10 mouse cellular contexts compared by ENCODE assay signal in the genomic region with DNA sequence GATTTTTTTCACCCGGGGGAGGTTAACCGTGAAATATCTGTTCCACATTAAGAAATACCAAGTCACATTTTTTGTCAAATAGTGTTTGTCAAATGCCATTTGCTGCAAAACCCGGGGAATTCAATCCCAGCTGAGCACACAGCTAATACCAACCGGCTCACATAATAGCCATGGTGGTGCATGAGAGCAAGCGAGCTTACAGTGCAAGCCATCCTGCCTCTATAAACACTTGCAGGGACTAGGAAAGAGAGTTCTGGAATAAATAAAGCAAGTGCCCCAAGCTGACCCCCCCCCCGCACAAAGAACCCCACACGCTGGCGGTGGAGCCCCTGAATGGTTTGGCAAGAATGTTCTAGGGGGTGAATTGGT. TPM values are rescaled to one million over a fixed set of nuclear protein-coding genes. Genes with fewer than 3 reads are reported as not detected.
A peak's percentile ranks its signal among the peaks of the same experiment; 100 is the strongest.
DNase-seq lines count a peak whose midpoint lies in the region; ATAC-seq and TF ChIP-seq lines count a peak whose summit lies in the region.
"Had no signal": no experiment of that assay in that cellular context is flagged by ENCODE, and none has a peak within 500 bp of the region (broad histone marks: within the 10 kb centered on the region; RNA-seq: fewer than 3 reads in every experiment).

No protein-coding gene starts in this region.

- H3K4me1 ChIP-seq in heart, embryonic 10.5 days, result peaks cover 89% of the 10 kb centered on the region
- H3K4me1 ChIP-seq in lung, postnatal 0 days (ENCODE audit: insufficient read depth, low read depth, low read length), result 0 out of 2 replicates have a peak, but pooled peaks cover 3% of the 10 kb centered on the region
- H3K4me1 ChIP-seq in limb, embryonic 14.5 days (ENCODE audit: control insufficient read depth, insufficient read depth, low read length), result peaks cover 83% of the 10 kb centered on the region
- H3K4me1 ChIP-seq in stomach, embryonic 16.5 days (ENCODE audit: control insufficient read depth, insufficient read depth, low read length), result peaks cover 51% of the 10 kb centered on the region

- H3K9ac ChIP-seq in lung, postnatal 0 days (replicated peaks; ENCODE audit: low read depth), result no peak overlapping the region
- H3K9ac ChIP-seq in limb, embryonic 14.5 days (ENCODE audit: low read depth, low read length, severe bottlenecking), result peak overlapping the region; percentile 41; the same call in 1 of the 2 replicates
- 0 out of 2 replicates have a peak overlapping the region, but pooled peaks have one; percentile 30 for H3K9ac ChIP-seq in stomach, embryonic 16.5 days (ENCODE audit: low read length)

- no peak for TF ChIP-seq EP300 in lung, postnatal 0 days (IDR thresholded peaks at IDR 0.05)

- no peaks in the 10 kb centered on the region for H3K9me3 ChIP-seq in heart, embryonic 10.5 days
- H3K9me3 ChIP-seq in lung, postnatal 0 days (ENCODE audit: low read length), result no peaks in the 10 kb centered on the region
- no peaks in the 10 kb centered on the region for H3K9me3 ChIP-seq in limb, embryonic 14.5 days (ENCODE audit: control insufficient read depth, low read length)
- no peaks in the 10 kb centered on the region for H3K9me3 ChIP-seq in stomach, embryonic 16.5 days (replicated peaks; ENCODE audit: control insufficient read depth, low read length)

- DNase-seq in heart, embryonic 10.5 days (ENCODE audit: low spot score), result no peak
- no peak for DNase-seq in heart, adult 18-20 months
- DNase-seq in lung, postnatal 0 days (ENCODE audit: low spot score), result no peak
- no peak for DNase-seq in lung, postnatal 10 days
- DNase-seq in limb, embryonic 14.5 days (ENCODE audit: low spot score), result no peak
- no peak for DNase-seq in frontal cortex, adult 2 months (ENCODE audit: extremely low spot score in 1 of 2, low spot score in 1 of 2)
- no peak for DNase-seq in adrenal gland, postnatal 25 days

- WGBS in heart, embryonic 10.5 days, result 11% methylated on average over 8 of the region's 8 CpGs
- 10% methylated on average over 8 of the region's 8 CpGs for WGBS in lung, postnatal 0 days
- WGBS in limb, embryonic 14.5 days, result 4% methylated on average over 8 of the region's 8 CpGs
- WGBS in stomach, embryonic 16.5 days, result 10% methylated on average over 8 of the region's 8 CpGs

- peak overlapping the region; percentile 72 for H3K4me3 ChIP-seq in heart, embryonic 10.5 days
- no peak overlapping the region for H3K4me3 ChIP-seq in lung, postnatal 0 days (ENCODE audit: low read depth, low read length)
- peak overlapping the region; percentile 24 for H3K4me3 ChIP-seq in limb, embryonic 14.5 days (replicated peaks; ENCODE audit: low read length)
- peak overlapping the region; percentile 5; the same call in 1 of the 2 replicates for H3K4me3 ChIP-seq in stomach, embryonic 16.5 days (replicated peaks; ENCODE audit: low read length)

- peaks cover 10% of the 10 kb centered on the region; the same call in 1 of the 2 replicates for H3K36me3 ChIP-seq in heart, embryonic 10.5 days
- no peaks in the 10 kb centered on the region for H3K36me3 ChIP-seq in lung, postnatal 0 days (ENCODE audit: insufficient read depth, low read length)
- no peaks in the 10 kb centered on the region for H3K36me3 ChIP-seq in limb, embryonic 14.5 days (ENCODE audit: control insufficient read depth, insufficient read depth, low read length)
- H3K36me3 ChIP-seq in stomach, embryonic 16.5 days (ENCODE audit: control insufficient read depth, insufficient read depth, low read length), result no peaks in the 10 kb centered on the region

- 0 out of 2 replicates have a peak overlapping the region, but pooled peaks have one; percentile 35 for H3K4me2 ChIP-seq in lung, postnatal 0 days (replicated peaks; ENCODE audit: low read depth, low read length)
- peak overlapping the region; percentile 97 for H3K4me2 ChIP-seq in limb, embryonic 14.5 days (replicated peaks; ENCODE audit: low read depth, low read length, severe bottlenecking)
- peak overlapping the region; percentile 46 for H3K4me2 ChIP-seq in stomach, embryonic 16.5 days (ENCODE audit: low read depth, low read length)

- peaks cover 43% of the 10 kb centered on the region for H3K27me3 ChIP-seq in heart, embryonic 10.5 days (ENCODE audit: insufficient read depth, poor library complexity, severe bottlenecking)
- H3K27me3 ChIP-seq in lung, postnatal 0 days (replicated peaks; ENCODE audit: insufficient read depth, low read length), result peaks cover 13% of the 10 kb centered on the region; the same call in 1 of the 2 replicates
- H3K27me3 ChIP-seq in limb, embryonic 14.5 days (ENCODE audit: control insufficient read depth, insufficient read depth, low read length), result no peaks in the 10 kb centered on the region; the same call in 1 of the 2 replicates
- H3K27me3 ChIP-seq in stomach, embryonic 16.5 days (ENCODE audit: control insufficient read depth, insufficient read depth, low read length), result no peaks in the 10 kb centered on the region
- H3K27me3 ChIP-seq: Patski had no signal

- ATAC-seq in lung, postnatal 0 days, result no peak
- ATAC-seq in limb, embryonic 14.5 days (ENCODE audit: low FRiP score, low read depth), result peak; percentile 14
- no peak for ATAC-seq in stomach, embryonic 16.5 days (ENCODE audit: insufficient read depth, low FRiP score)
- ATAC-seq: Patski had no signal

- TF ChIP-seq CTCF in lung, postnatal 0 days (IDR thresholded peaks at IDR 0.05), result no peak

- TF ChIP-seq POLR2A in limb, embryonic 14.5 days (IDR thresholded peaks at IDR 0.05; ENCODE audit: borderline replicate concordance, extremely low read depth, insufficient read depth, insufficient read length), result no peak

- peak overlapping the region; percentile 88 for H3K27ac ChIP-seq in heart, embryonic 10.5 days
- no peak overlapping the region for H3K27ac ChIP-seq in lung, postnatal 0 days (ENCODE audit: low read length)
- H3K27ac ChIP-seq in limb, embryonic 14.5 days (replicated peaks; ENCODE audit: low read depth, low read length), result peak overlapping the region; percentile 70
- peak overlapping the region; percentile 71 for H3K27ac ChIP-seq in stomach, embryonic 16.5 days (ENCODE audit: low read length)

RNA-seq across cellular contexts. Expression of a gene that starts 5.7 kb away (rescaled TPM):
- polyA plus RNA-seq in heart, embryonic 10.5 days (2016; fragmentation: Nextera tagmentation; extraction: Ambion mirVana), result 49.5 and 70.0 TPM in 2 replicates
- total RNA-seq in heart, adult 18-20 months (2021), result 1 to 10 TPM; 1.1 to 1.3 TPM
- 1.1 and 1.7 TPM in 2 replicates for polyA plus RNA-seq in lung, postnatal 0 days (2015; fragmentation: Nextera tagmentation; extraction: Ambion mirVana)
- polyA plus RNA-seq in limb, embryonic 14.5 days (2012; rRNA removed), result 41.9 and 52.2 TPM in 2 replicates
- polyA plus RNA-seq in limb, embryonic 14.5 days (2014; fragmentation: Nextera tagmentation; extraction: Ambion mirVana), result 28.6 and 33.4 TPM in 2 replicates
- polyA plus RNA-seq in stomach, embryonic 16.5 days (2015; fragmentation: Nextera tagmentation; extraction: Ambion mirVana), result 15.5 and 15.7 TPM in 2 replicates
- polyA plus RNA-seq in frontal cortex, adult 2 months (2012; rRNA removed), result 17.9 and 19.8 TPM in 2 replicates
- total RNA-seq in adrenal gland, postnatal 25 days (2021), result 23.6 and 27.4 TPM in 2 replicates
- total RNA-seq: megakaryocyte-erythroid progenitor cell, adult 5-6 weeks had no signal

RNA-seq across cellular contexts. Expression of a gene that starts 43.1 kb away (rescaled TPM):
- polyA plus RNA-seq in heart, embryonic 10.5 days (2016; fragmentation: Nextera tagmentation; extraction: Ambion mirVana), result 0.06 and 0.20 TPM in 2 replicates
- total RNA-seq in heart, adult 18-20 months (2021), result not detected
- polyA plus RNA-seq in lung, postnatal 0 days (2015; fragmentation: Nextera tagmentation; extraction: Ambion mirVana), result not detected in 2 replicates
- 3.2 TPM in 2 replicates for polyA plus RNA-seq in limb, embryonic 14.5 days (2012; rRNA removed)
- polyA plus RNA-seq in limb, embryonic 14.5 days (2014; fragmentation: Nextera tagmentation; extraction: Ambion mirVana), result 2.2 and 2.5 TPM in 2 replicates
- polyA plus RNA-seq in stomach, embryonic 16.5 days (2015; fragmentation: Nextera tagmentation; extraction: Ambion mirVana), result 0.44 and 0.86 TPM in 2 replicates
- 0.76 and 1.0 TPM in 2 replicates for polyA plus RNA-seq in frontal cortex, adult 2 months (2012; rRNA removed)
- not detected in 2 replicates for total RNA-seq in adrenal gland, postnatal 25 days (2021)

Comparison
In these comparisons a context has a peak if more than half of its experiments do, and no peak if none do; other contexts are left out.
1. H3K4me2 ChIP-seq: peak in every context shown above with its lines; median percentile 97 in limb, embryonic 14.5 days; 46 in stomach, embryonic 16.5 days; 35 in lung, postnatal 0 days.